Mouse (Mus musculus) midbrain, embryonic 16.5 days (tissue): Measurements from ENCODE around the gene Rbms3. TPM values are rescaled to one million over a fixed set of nuclear protein-coding genes. Genes with fewer than 3 reads are reported as not detected.

Experiments
- ATAC-seq: fragments of 200-750 bp; cut with Nextera tagmentation; 2 replicates; pipeline ENCODE4 v1.8.0; 2017; ENCODE audit warnings: moderate TSS enrichment
- H3K27ac ChIP-seq: fragments of 300-500 bp; sonication (generic); 2 replicates; pipeline ENCODE4 v1.5.1; 2014; ENCODE audit warnings: mild to moderate bottlenecking, low read length, mixed read lengths
- H3K27me3 ChIP-seq: fragments of 300-500 bp; sonication (generic); 2 replicates; pipeline ENCODE4 v1.6.1; 2014; ENCODE audit warnings: low read depth, low read length, mixed read lengths; ENCODE audit not compliant: control insufficient read depth, insufficient read depth
- H3K36me3 ChIP-seq: fragments of 300-500 bp; sonication (generic); 2 replicates; pipeline ENCODE4 v1.6.1; 2014; ENCODE audit warnings: mild to moderate bottlenecking, low read length, moderate library complexity, mixed read lengths; ENCODE audit not compliant: control insufficient read depth, insufficient read depth
- H3K4me1 ChIP-seq: fragments of 300-500 bp; sonication (generic); 2 replicates; pipeline ENCODE4 v1.6.1; 2014; ENCODE audit warnings: mild to moderate bottlenecking, low read length, mixed read lengths; ENCODE audit not compliant: control insufficient read depth, insufficient read depth
- H3K4me2 ChIP-seq: fragments of 300-500 bp; sonication (generic); 2 replicates; pipeline ENCODE4 v1.6.1; 2014; ENCODE audit warnings: mild to moderate bottlenecking, low read length, mixed read lengths
- H3K4me3 ChIP-seq: fragments of 300-500 bp; sonication (generic); 2 replicates; pipeline ENCODE4 v1.5.1; 2014; ENCODE audit warnings: low read depth, mild to moderate bottlenecking, low read length, moderate library complexity, mixed read lengths
- H3K9ac ChIP-seq: fragments of 300-500 bp; sonication (generic); 2 replicates; pipeline ENCODE4 v1.6.1; 2014; ENCODE audit warnings: low read depth, low read length, mixed read lengths
- H3K9me3 ChIP-seq: fragments of 300-500 bp; sonication (generic); replicated peaks from 2 replicates; pipeline ENCODE4 v1.6.1; 2014; ENCODE audit warnings: mild to moderate bottlenecking, low read length, mixed read lengths; ENCODE audit not compliant: control insufficient read depth, poor library complexity, severe bottlenecking
- WGBS: fragments of 180-500 bp; shearing (Covaris S2); extraction: QIAGEN DNeasy Blood & Tissue Kit; methylation state at CpG from one replicate; pipeline ENCODE4 v1.1.7; 2014; 5-methylcytosine and 5-hydroxymethylcytosine counted together
- polyA plus RNA-seq: library from polyadenylated mRNA; unstranded; fragments of >200 nt; fragmentation: Nextera tagmentation; extraction: Ambion mirVana; gene quantifications from 2 replicates; pipeline ENCODE4 v1.2.1, GENCODE M21; 2015

The Rbms3 gene
- polyA plus RNA-seq, 1 experiment from 2014 or later = 65.9 TPM

DNA sequence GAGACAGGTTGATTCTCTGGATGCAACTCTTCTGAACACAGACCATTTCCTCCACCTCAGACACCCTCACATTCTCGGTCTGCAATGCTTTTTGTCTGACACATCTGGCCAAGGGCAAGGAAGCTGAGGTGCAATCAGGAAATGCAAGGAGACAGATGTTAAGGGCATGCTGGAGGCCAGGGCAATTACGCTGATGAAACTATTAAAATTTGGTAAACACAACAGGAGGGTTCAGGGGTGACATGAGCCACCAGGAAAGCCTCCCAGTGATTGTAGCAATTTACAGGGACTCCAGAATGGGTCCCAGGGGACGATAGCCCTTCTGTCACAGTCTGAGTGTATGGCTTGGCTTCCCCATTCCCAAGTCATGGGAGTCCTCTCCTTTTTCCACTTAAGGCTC, 681.5 kb downstream of the Rbms3 start:
- H3K36me3 ChIP-seq = no peaks in the 10 kb centered on the region
- no peak for ATAC-seq
- no peaks in the 10 kb centered on the region for H3K4me1 ChIP-seq
- no peak overlapping the region for H3K4me3 ChIP-seq
- WGBS = 74% methylated on average over 3 of the region's 3 CpGs
- no peak overlapping the region for H3K4me2 ChIP-seq
- no peaks in the 10 kb centered on the region for H3K27me3 ChIP-seq
- no peaks in the 10 kb centered on the region for H3K9me3 ChIP-seq
- H3K27ac ChIP-seq = no peak overlapping the region
- no peak overlapping the region for H3K9ac ChIP-seq

GRCm38 (mm10) chr9:116947369-116947768, 682.3 kb downstream of the Rbms3 start:
- Histone ChIP-seq H3K27me3 (no peaks in the 10 kb centered on the region), H3K9me3 (no peaks in the 10 kb centered on the region), H3K4me1 (no peaks in the 10 kb centered on the region), H3K36me3 (no peaks in the 10 kb centered on the region), H3K4me3 (no peak overlapping the region), H3K4me2 (no peak overlapping the region), H3K9ac (no peak overlapping the region), H3K27ac (no peak overlapping the region)
- no peak for ATAC-seq
- 85% methylated on average over 4 of the region's 4 CpGs for WGBS

DNA sequence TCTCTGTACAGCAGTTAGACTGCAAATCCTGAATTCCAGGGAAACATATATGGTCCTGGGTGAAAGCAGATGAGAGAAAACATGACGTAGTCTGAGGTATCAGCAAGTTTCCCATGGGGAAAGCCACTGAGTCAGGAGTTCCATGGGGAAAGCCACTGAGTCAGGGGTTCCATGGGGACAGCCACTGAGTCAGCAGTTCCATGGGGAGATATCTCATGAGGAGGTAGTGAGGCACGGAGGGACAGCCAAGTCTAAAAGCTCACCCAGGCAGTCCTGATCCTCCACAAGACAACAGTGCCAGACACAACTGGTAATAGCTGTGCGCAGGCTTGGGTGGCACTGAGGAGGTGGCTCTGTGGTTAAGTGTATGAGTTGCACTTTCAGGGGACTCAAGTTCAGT, 682.9 kb downstream of the Rbms3 start:
- WGBS = 90% methylated on average over 3 of the region's 3 CpGs
- no peak for ATAC-seq
- no peaks in the 10 kb centered on the region for H3K4me1 ChIP-seq

DNA sequence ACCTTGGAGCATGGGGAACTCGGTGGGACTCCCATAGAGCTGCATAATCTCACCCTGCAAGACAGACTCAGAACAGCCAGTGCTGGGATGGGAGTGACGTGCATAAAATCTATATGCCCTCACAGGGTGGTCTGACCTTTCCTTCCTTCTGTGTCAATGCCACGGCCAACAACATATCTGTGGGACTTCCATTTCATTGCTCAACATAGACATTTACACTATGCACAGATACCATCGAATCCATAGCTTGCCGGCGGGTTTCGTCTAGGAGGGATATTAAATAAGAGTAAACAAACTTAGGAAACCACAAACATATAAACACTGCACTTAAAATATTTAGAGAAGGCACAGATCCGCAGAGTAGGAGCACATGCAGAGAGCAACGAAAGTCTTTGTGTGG, 684.0 kb downstream of the Rbms3 start:
- Histone ChIP-seq H3K4me3 (no peak overlapping the region), H3K9me3 (no peaks in the 10 kb centered on the region), H3K27ac (no peak overlapping the region), H3K27me3 (no peaks in the 10 kb centered on the region), H3K9ac (no peak overlapping the region), H3K36me3 (no peaks in the 10 kb centered on the region), H3K4me1 (no peaks in the 10 kb centered on the region), H3K4me2 (no peak overlapping the region)
- ATAC-seq = no peak
- WGBS = 84% methylated on average over 9 of the region's 9 CpGs

More for the DNA sequence above, 682.9 kb downstream of the Rbms3 start:
- Histone ChIP-seq H3K27me3 (no peaks in the 10 kb centered on the region), H3K4me3 (no peak overlapping the region), H3K27ac (no peak overlapping the region), H3K9ac (no peak overlapping the region), H3K4me2 (no peak overlapping the region), H3K9me3 (no peaks in the 10 kb centered on the region), H3K36me3 (no peaks in the 10 kb centered on the region)

DNA sequence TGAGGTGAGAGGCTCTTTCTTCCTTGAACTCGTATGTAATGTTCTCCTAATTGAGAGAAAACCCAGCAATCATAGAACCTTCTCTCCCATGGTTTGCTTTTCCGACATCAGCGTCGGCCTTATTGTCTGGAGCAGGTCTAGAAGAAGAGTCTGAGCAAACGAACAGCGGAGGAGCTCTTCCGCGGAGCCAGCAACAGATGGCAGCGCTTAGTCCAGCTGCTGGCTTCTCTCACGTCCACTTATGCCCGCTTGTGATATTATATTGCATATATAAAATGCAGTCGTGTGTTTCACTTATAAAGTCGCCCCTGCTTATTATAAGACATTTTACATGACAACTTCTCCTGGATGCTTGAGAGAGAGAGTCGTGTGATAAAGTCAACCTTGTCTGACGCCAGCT, 685.8 kb downstream of the Rbms3 start:
- no peak overlapping the region for H3K27ac ChIP-seq
- ATAC-seq = no peak
- no peaks in the 10 kb centered on the region for H3K4me1 ChIP-seq
- no peak overlapping the region for H3K4me3 ChIP-seq
- no peak overlapping the region for H3K9ac ChIP-seq
- H3K9me3 ChIP-seq = no peaks in the 10 kb centered on the region
- H3K4me2 ChIP-seq = no peak overlapping the region
- no peaks in the 10 kb centered on the region for H3K27me3 ChIP-seq
- 90% methylated on average over 15 of the region's 15 CpGs for WGBS
- no peaks in the 10 kb centered on the region for H3K36me3 ChIP-seq

GRCm38 (mm10) chr9:116941116-116941515, 688.6 kb downstream of the Rbms3 start:
- no peaks in the 10 kb centered on the region for H3K9me3 ChIP-seq
- ATAC-seq = no peak
- WGBS = 88% methylated on average over 4 of the region's 4 CpGs
- no peaks in the 10 kb centered on the region for H3K27me3 ChIP-seq
- H3K9ac ChIP-seq = no peak overlapping the region
- no peak overlapping the region for H3K4me2 ChIP-seq
- H3K27ac ChIP-seq = no peak overlapping the region
- no peak overlapping the region for H3K4me3 ChIP-seq
- H3K36me3 ChIP-seq = no peaks in the 10 kb centered on the region
- H3K4me1 ChIP-seq = no peaks in the 10 kb centered on the region

- Histone ChIP-seq H3K9ac (no peak overlapping the region), H3K36me3 (no peaks in the 10 kb centered on the region), H3K4me2 (no peak overlapping the region), H3K27ac (no peak overlapping the region), H3K4me1 (no peaks in the 10 kb centered on the region), H3K4me3 (no peak overlapping the region), H3K27me3 (no peaks in the 10 kb centered on the region), H3K9me3 (no peaks in the 10 kb centered on the region)
- ATAC-seq = no peak
- 80% methylated on average over 8 of the region's 8 CpGs for WGBS
Measured at GRCm38 (mm10) chr9:116940693-116941092, 689.0 kb downstream of the Rbms3 start.

DNA sequence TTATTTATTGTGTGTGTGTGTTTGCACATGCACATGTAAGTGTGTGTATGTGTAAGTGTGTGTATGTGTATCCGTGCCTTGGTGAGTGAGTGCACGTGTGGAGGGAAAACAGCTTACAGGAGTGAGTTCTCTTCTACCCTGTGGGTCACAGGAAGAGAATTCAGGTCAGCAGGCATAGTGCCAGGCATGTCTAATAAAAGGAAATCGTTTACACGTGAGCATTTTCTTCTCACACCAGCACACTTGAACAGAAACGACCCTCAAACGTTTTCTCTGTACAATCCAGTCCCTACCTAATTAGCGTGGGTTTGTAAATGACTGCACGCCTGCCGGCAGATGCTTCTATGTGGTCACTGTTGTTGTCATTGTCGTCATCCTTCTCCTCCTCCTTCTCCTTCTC, 701.4 kb downstream of the Rbms3 start:
- H3K4me2 ChIP-seq = no peak overlapping the region
- 45% methylated on average over 10 of the region's 10 CpGs for WGBS
- no peaks in the 10 kb centered on the region for H3K9me3 ChIP-seq
- peaks cover 3% of the 10 kb centered on the region; the same call in 1 of the 2 replicates for H3K4me1 ChIP-seq
- no peak overlapping the region for H3K27ac ChIP-seq
- H3K27me3 ChIP-seq = no peaks in the 10 kb centered on the region; the same call in 1 of the 2 replicates
- no peak for ATAC-seq
- no peak overlapping the region for H3K9ac ChIP-seq
- no peak overlapping the region for H3K4me3 ChIP-seq
- H3K36me3 ChIP-seq = no peaks in the 10 kb centered on the region

DNA sequence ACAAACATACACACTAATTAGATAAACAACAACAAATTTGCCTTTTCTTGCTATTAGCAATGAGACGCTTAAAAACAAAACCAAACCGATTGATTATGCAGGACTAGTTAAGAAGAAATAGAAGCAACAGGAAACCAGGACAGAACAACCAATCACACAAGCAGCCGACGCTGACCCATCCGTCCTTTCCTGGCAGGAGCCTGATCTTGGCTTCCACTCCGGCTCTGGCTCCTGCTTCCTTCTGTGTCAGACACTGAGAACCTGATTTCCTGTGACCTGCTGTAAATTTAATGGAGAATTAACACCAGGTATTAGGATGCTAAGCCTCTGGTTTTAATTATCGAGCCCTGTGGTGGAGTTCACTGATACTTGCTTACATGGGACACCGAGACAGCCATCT, 706.6 kb downstream of the Rbms3 start:
- ATAC-seq = no peak
- H3K36me3 ChIP-seq = no peaks in the 10 kb centered on the region
- no peak overlapping the region for H3K9ac ChIP-seq
- H3K4me1 ChIP-seq = peaks cover 3% of the 10 kb centered on the region; the same call in 1 of the 2 replicates
- H3K4me3 ChIP-seq = no peak overlapping the region
- no peaks in the 10 kb centered on the region; the same call in 1 of the 2 replicates for H3K27me3 ChIP-seq
- WGBS = 86% methylated on average over 8 of the region's 8 CpGs
- H3K4me2 ChIP-seq = no peak overlapping the region
- H3K27ac ChIP-seq = no peak overlapping the region
- no peaks in the 10 kb centered on the region for H3K9me3 ChIP-seq
